Mouse (Mus musculus) bone marrow, adult 2 months (tissue): ENCODE data around the gene 4931428F04Rik.

Source experiments
- CTCF ChIP-seq: fragments of 200-500 bp; IDR thresholded peaks from 2 replicates; pipeline ENCODE4 v1.5.1; 2011; ENCODE audit warnings: low read length, control low read depth; ENCODE audit not compliant: control insufficient read depth, insufficient read depth
- POLR2A ChIP-seq: fragments of 200-500 bp; IDR thresholded peaks from 2 replicates; pipeline ENCODE4 v1.6.1; 2011; ENCODE audit warnings: low read depth, mild to moderate bottlenecking, control low read depth, low read length, borderline replicate concordance; ENCODE audit not compliant: control insufficient read depth

- TF ChIP-seq CTCF (no peak), POLR2A (no peak)
Observed at GRCm38 (mm10) chr8:105295895-105296573, 6.4 kb upstream of the 4931428F04Rik start, which contains the start of gene Exoc3l.
